Mouse (Mus musculus): ENCODE measurements around the gene Tbc1d2b. TPM values are rescaled to one million over a fixed set of nuclear protein-coding genes. Genes with fewer than 3 reads are reported as not detected.

Tbc1d2b gene
- total and polyA plus RNA-seq, 3 experiments, result 0.09 to 0.90 (median 0.22) TPM

DNA sequence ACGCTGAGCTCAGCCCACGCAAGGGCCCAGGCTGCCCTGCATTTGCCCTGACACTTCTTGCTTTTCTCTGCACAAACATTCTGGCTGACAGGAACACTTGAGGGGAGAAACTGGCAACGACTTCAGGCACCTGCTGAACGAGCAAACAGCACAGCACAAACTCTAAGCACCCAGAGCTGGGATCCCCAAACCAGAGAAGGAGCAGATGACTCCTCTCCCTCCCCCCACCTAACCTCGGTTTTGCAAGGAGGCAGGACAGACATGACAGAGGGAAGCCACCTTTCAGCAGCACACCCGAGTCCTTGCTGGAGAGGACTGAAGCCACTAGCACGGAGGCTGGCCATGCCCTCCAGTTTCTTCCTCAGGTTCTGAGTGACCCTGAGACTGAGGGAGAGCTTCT lies 23.3 kb downstream of the Tbc1d2b start:
- Histone ChIP-seq H3K4me1 (ENCODE audit: insufficient read depth, low read depth, low read length) (peaks cover 4% of the 10 kb centered on the region), H3K9me3 (replicated peaks) (peaks cover 49% of the 10 kb centered on the region), H3K27me3 (ENCODE audit: insufficient read depth, low read length) (no peaks in the 10 kb centered on the region), H3K4me3 (ENCODE audit: low read depth, low read length) (no peak overlapping the region), H3K36me3 (replicated peaks) (no peaks in the 10 kb centered on the region)
- TF ChIP-seq GATA1 (IDR thresholded peaks at IDR 0.05; ENCODE audit: borderline replicate concordance, low read length) (no peak), TAL1 (conservative IDR thresholded peaks at IDR 0.05; ENCODE audit: low read depth, low read length) (no peak), POLR2AphosphoS5 (IDR thresholded peaks at IDR 0.05; ENCODE audit: insufficient replicate concordance, low read depth, low read length) (no peak), CTCF (IDR thresholded peaks at IDR 0.05; ENCODE audit: low read depth, low read length) (no peak), GATA2 (IDR thresholded peaks at IDR 0.05; ENCODE audit: borderline replicate concordance, low read depth, low read length) (no peak)
- ATAC-seq (ENCODE audit: extremely low read depth, insufficient number of reproducible peaks, low FRiP score, poor library complexity, severe bottlenecking) (no peak), DNase-seq (ENCODE audit: low spot score) (no peak)

DNA sequence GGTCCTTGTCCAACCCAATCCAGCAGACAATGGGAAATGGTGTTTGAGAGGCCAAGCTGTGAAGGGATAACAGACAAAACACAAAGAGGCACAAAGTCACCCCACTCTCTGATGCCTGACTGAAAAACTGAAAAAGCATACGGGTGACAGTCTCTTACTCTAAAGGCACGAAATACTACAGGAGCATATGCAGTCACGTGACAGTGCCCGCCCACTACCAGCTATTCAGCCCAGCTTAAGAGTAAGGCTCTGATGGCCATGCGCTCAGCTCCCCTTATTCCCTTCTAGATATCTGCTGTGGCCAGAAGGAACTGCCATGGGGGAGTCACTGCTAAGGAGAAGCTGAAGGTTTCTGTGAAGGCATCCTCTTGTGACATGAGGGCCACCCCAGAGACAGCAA lies 24.8 kb downstream of the Tbc1d2b start:
- no peak for DNase-seq (ENCODE audit: low spot score)
- Histone ChIP-seq H3K4me1 (ENCODE audit: insufficient read depth, low read depth, low read length) (peaks cover 4% of the 10 kb centered on the region), H3K9me3 (replicated peaks) (peaks cover 43% of the 10 kb centered on the region), H3K27me3 (ENCODE audit: insufficient read depth, low read length) (no peaks in the 10 kb centered on the region), H3K4me3 (ENCODE audit: low read depth, low read length) (no peak overlapping the region), H3K36me3 (replicated peaks) (no peaks in the 10 kb centered on the region)
- no peak for ATAC-seq (ENCODE audit: extremely low read depth, insufficient number of reproducible peaks, low FRiP score, poor library complexity, severe bottlenecking)
- TF ChIP-seq TAL1 (conservative IDR thresholded peaks at IDR 0.05; ENCODE audit: low read depth, low read length), result no peak

DNA sequence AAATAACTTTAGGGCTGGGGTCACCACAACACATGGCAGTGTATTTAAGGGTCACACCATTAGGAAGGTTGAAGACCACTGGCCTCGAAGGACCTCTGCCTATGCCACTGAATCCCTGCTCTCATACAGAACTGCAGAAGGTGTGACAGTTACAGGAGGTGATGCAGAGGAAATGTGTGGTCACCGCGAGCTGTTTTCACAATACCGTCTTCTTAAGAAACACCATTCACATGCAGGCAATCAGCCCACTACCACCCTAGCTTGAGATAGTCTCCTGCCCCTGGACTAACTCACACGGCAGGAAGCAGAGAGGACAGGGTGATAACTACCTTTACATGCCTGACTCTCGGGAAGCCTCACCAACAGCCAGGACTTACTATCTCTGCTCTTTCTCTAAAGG lies 25.4 kb downstream of the Tbc1d2b start:
- Histone ChIP-seq H3K4me1 (ENCODE audit: insufficient read depth, low read depth, low read length) (peaks cover 4% of the 10 kb centered on the region), H3K27me3 (ENCODE audit: insufficient read depth, low read length) (no peaks in the 10 kb centered on the region), H3K4me3 (ENCODE audit: low read depth, low read length) (no peak overlapping the region), H3K9me3 (replicated peaks) (peaks cover 43% of the 10 kb centered on the region), H3K36me3 (replicated peaks) (no peaks in the 10 kb centered on the region)
- ATAC-seq (ENCODE audit: extremely low read depth, insufficient number of reproducible peaks, low FRiP score, poor library complexity, severe bottlenecking) (no peak), DNase-seq (ENCODE audit: low spot score) (no peak)
- TF ChIP-seq TAL1 (conservative IDR thresholded peaks at IDR 0.05; ENCODE audit: low read depth, low read length), result no peak

DNA sequence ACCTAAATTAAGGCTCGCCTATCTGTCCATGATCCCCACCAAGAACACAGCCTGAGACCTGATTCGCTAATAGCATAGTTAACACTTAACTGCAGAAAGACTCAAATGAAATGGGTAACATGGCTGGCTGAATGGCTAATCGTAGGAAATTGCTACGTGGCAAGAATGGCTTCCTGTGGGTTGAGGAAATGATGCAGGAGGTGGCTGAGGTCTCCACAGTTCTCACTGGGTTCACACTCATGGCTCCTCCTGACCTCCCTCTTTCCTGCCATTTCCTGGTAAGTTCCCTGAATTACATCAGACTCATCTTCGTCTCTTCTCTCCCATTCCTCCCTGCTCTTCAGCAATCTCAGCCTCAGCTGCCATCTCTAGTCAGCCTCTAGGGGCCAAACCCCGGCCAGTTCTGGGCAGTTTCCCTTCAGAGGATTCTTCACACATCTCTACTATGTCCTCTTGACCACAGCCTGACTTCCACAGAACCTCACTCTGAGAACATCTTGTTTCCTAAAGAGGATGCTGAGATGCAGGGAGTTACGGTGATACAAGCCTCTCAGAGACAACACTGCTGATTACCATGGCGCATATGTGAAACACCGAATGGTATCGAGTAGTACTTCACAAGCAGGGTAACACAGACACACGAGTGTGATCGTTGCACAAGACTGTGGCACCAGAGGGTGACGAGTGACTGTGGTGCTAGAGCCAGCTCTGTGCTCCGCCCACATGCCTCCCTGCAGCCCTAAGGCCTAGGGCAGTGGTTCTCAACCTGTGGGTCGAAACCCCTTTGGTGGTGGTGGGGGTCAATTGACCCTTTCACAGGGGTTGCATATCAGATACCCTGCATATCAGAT lies 26.1 kb downstream of the Tbc1d2b start:
- DNase-seq (ENCODE audit: low spot score) (no peak), ATAC-seq (ENCODE audit: extremely low read depth, insufficient number of reproducible peaks, low FRiP score, poor library complexity, severe bottlenecking) (no peak)
- no peaks in the 10 kb centered on the region for H3K36me3 ChIP-seq (replicated peaks)
- no peak overlapping the region for H3K4me3 ChIP-seq (ENCODE audit: low read depth, low read length)
- H3K27me3 ChIP-seq (ENCODE audit: insufficient read depth, low read length), result no peaks in the 10 kb centered on the region
- TF ChIP-seq CTCF (IDR thresholded peaks at IDR 0.05; ENCODE audit: low read depth, low read length), result no peak
- TF ChIP-seq GATA2 (IDR thresholded peaks at IDR 0.05; ENCODE audit: borderline replicate concordance, low read depth, low read length), result no peak
- no peak for TF ChIP-seq GATA1 (IDR thresholded peaks at IDR 0.05; ENCODE audit: borderline replicate concordance, low read length)
- TF ChIP-seq TAL1 (conservative IDR thresholded peaks at IDR 0.05; ENCODE audit: low read depth, low read length), result no peak
- no peak for TF ChIP-seq POLR2AphosphoS5 (IDR thresholded peaks at IDR 0.05; ENCODE audit: insufficient replicate concordance, low read depth, low read length)
- H3K4me1 ChIP-seq (ENCODE audit: insufficient read depth, low read depth, low read length), result peaks cover 4% of the 10 kb centered on the region
- peaks cover 40% of the 10 kb centered on the region for H3K9me3 ChIP-seq (replicated peaks)

DNA sequence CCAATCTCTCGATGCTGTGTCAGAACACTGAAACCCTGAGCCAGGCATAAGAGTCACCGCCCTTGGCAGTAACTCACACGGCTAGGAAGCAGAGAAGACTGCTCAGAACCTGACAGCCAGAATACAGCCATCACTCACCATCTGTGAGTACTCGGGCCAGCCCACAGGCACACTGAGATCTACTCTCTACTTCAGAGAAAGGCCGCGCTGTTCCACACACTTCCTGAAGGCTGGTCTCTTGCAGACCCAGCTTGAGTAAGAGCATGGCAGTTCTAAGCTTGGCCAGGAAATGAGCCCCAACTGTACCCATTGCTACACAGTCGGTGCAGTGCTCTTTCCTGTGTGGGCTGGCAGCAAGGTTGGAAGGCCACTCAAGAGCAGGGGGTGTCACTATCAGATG lies 27.7 kb downstream of the Tbc1d2b start:
- H3K4me1 ChIP-seq (ENCODE audit: insufficient read depth, low read depth, low read length), result peaks cover 4% of the 10 kb centered on the region; the same call in 1 of the 2 replicates
- no peaks in the 10 kb centered on the region for H3K36me3 ChIP-seq (replicated peaks)
- TF ChIP-seq GATA2 (IDR thresholded peaks at IDR 0.05; ENCODE audit: borderline replicate concordance, low read depth, low read length), result no peak
- TF ChIP-seq CTCF (IDR thresholded peaks at IDR 0.05; ENCODE audit: low read depth, low read length), result no peak
- TF ChIP-seq POLR2AphosphoS5 (IDR thresholded peaks at IDR 0.05; ENCODE audit: insufficient replicate concordance, low read depth, low read length), result no peak
- no peak for TF ChIP-seq GATA1 (IDR thresholded peaks at IDR 0.05; ENCODE audit: borderline replicate concordance, low read length)
- no peak for TF ChIP-seq TAL1 (conservative IDR thresholded peaks at IDR 0.05; ENCODE audit: low read depth, low read length)
- ATAC-seq (ENCODE audit: extremely low read depth, insufficient number of reproducible peaks, low FRiP score, poor library complexity, severe bottlenecking) (no peak), DNase-seq (ENCODE audit: low spot score) (no peak)
- peaks cover 36% of the 10 kb centered on the region for H3K9me3 ChIP-seq (replicated peaks)
- no peak overlapping the region for H3K4me3 ChIP-seq (ENCODE audit: low read depth, low read length)
- no peaks in the 10 kb centered on the region for H3K27me3 ChIP-seq (ENCODE audit: insufficient read depth, low read length)

DNA sequence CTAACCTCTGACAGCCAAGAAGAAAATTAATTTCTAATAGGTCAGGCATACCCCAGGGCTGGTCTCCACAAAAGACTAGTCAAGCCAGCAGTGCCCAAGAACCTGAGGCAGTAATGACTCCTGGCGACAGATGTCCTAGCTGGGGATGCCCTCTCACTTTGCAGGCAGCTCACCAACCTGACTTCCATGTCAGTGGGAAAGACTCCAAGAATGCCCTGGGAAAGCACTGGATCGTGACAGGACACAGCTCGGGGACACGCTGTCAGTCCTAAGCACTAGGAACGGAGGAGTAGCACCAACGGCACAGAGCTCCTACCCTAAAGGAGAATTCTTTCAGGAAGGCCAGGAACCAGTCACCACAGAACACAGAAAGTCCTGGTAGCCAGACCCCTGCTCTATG lies 28.3 kb downstream of the Tbc1d2b start:
- Histone ChIP-seq H3K4me3 (ENCODE audit: low read depth, low read length) (no peak overlapping the region), H3K9me3 (replicated peaks) (peaks cover 35% of the 10 kb centered on the region), H3K36me3 (replicated peaks) (no peaks in the 10 kb centered on the region), H3K27me3 (ENCODE audit: insufficient read depth, low read length) (no peaks in the 10 kb centered on the region), H3K4me1 (ENCODE audit: insufficient read depth, low read depth, low read length) (peaks cover 2% of the 10 kb centered on the region)
- no peak for ATAC-seq (ENCODE audit: extremely low read depth, insufficient number of reproducible peaks, low FRiP score, poor library complexity, severe bottlenecking)
- no peak for DNase-seq (ENCODE audit: low spot score)
- TF ChIP-seq GATA2 (IDR thresholded peaks at IDR 0.05; ENCODE audit: borderline replicate concordance, low read depth, low read length) (no peak), POLR2AphosphoS5 (IDR thresholded peaks at IDR 0.05; ENCODE audit: insufficient replicate concordance, low read depth, low read length) (no peak), TAL1 (conservative IDR thresholded peaks at IDR 0.05; ENCODE audit: low read depth, low read length) (no peak), GATA1 (IDR thresholded peaks at IDR 0.05; ENCODE audit: borderline replicate concordance, low read length) (no peak), CTCF (IDR thresholded peaks at IDR 0.05; ENCODE audit: low read depth, low read length) (no peak)

Data from G1E (cell line).